Mouse (Mus musculus) heart, embryonic 12.5 days (tissue): ENCODE results near the gene Tdpoz2. TPM values are rescaled to one million over a fixed set of nuclear protein-coding genes. Genes with fewer than 3 reads are reported as not detected.
"Not testable (repeated sequence)": the region's sequence is repeated elsewhere in the genome, so short reads cannot be mapped to it uniquely, and the experiment has no call there.

ENCODE experiments used
- ATAC-seq: fragments of 200-750 bp; cut with Nextera tagmentation; 2 replicates; pipeline ENCODE4 v1.8.0; 2017; ENCODE audit warnings: moderate TSS enrichment, moderate library complexity; ENCODE audit not compliant: insufficient number of reproducible peaks, low FRiP score
- H3K27ac ChIP-seq: fragments of 300-500 bp; sonication (generic); 2 replicates; pipeline ENCODE4 v1.5.1; 2016; ENCODE audit warnings: mild to moderate bottlenecking, moderate library complexity; ENCODE audit not compliant: poor library complexity, severe bottlenecking
- H3K27me3 ChIP-seq: fragments of 300-500 bp; sonication (generic); replicated peaks from 2 replicates; pipeline ENCODE4 v1.6.1; 2016; ENCODE audit warnings: mild to moderate bottlenecking, moderate library complexity
- H3K36me3 ChIP-seq: fragments of 300-500 bp; sonication (generic); 2 replicates; pipeline ENCODE4 v1.6.1; 2016; ENCODE audit warnings: mild to moderate bottlenecking, moderate library complexity
- H3K4me1 ChIP-seq: fragments of 300-500 bp; sonication (generic); replicated peaks from 2 replicates; pipeline ENCODE4 v1.6.1; 2016; ENCODE audit warnings: mild to moderate bottlenecking
- H3K4me2 ChIP-seq: fragments of 300-500 bp; sonication (generic); 2 replicates; pipeline ENCODE4 v1.6.1; 2016; ENCODE audit warnings: mild to moderate bottlenecking, moderate library complexity
- H3K4me3 ChIP-seq: fragments of 300-500 bp; sonication (generic); 2 replicates; pipeline ENCODE4 v1.5.1; 2016; ENCODE audit warnings: mild to moderate bottlenecking
- H3K9ac ChIP-seq: fragments of 300-500 bp; sonication (generic); 2 replicates; pipeline ENCODE4 v1.6.1; 2016; ENCODE audit warnings: mild to moderate bottlenecking, moderate library complexity
- H3K9me3 ChIP-seq: fragments of 300-500 bp; sonication (generic); replicated peaks from 2 replicates; pipeline ENCODE4 v1.6.1; 2016; ENCODE audit warnings: mild to moderate bottlenecking, moderate library complexity
- WGBS: fragments of 180-500 bp; shearing (Covaris S2); methylation state at CpG from one replicate; pipeline ENCODE4 v1.1.7; 2016; 5-methylcytosine and 5-hydroxymethylcytosine counted together
- polyA plus RNA-seq: library from polyadenylated mRNA; unstranded; fragments of >200 nt; fragmentation: Nextera tagmentation; extraction: Ambion mirVana; gene quantifications from 2 replicates; pipeline ENCODE4 v1.2.1, GENCODE M21; 2016

Gene Tdpoz2
- not detected in 2 replicates for polyA plus RNA-seq

DNA sequence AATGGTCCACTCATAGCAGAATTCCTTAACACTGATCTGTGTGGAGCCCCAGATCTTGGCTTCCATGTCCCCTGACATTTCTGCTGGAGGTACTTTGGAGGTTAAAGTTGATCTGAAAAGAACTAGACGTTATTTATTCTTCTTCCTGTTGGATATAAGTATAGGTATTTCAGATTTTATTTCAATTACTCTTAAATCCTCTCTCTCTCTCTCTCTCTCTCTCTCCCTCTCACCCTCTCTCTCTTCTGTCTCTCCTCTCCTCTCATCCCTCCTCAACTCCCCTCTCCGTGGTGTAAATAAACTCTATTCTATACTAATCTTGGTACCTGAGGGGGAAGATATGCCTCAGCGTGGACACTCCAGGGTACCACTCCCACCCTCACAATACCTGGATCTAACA is at the start of gene Tdpoz2:
Tdpoz2 (minus strand) TSS at position 101 of the 400 bp plus-strand sequence.
- H3K27ac ChIP-seq = no peak within 1 kb of the TSS
- no peak within 1 kb of the TSS for H3K4me2 ChIP-seq
- no peaks in the 10 kb centered on the region for H3K27me3 ChIP-seq
- no peaks in the 10 kb centered on the region for H3K4me1 ChIP-seq
- no peak within 1 kb of the TSS for H3K4me3 ChIP-seq
- no peak within 1 kb of the TSS for H3K9ac ChIP-seq
- ATAC-seq = no peak
- H3K9me3 ChIP-seq = no peaks in the 10 kb centered on the region
- 69% methylated on average over 3 of the region's 3 CpGs for WGBS
- no peaks in the 10 kb centered on the region for H3K36me3 ChIP-seq

GRCm38 (mm10) chr3:93692970-93693369 is 40.5 kb upstream of the Tdpoz2 start, which contains the start of gene Gm37596:
TSS of gene Gm37596 (minus strand) at chr3:93693070.
- not testable (repeated sequence) for H3K4me3 ChIP-seq, H3K27me3 ChIP-seq, H3K36me3 ChIP-seq, H3K9ac ChIP-seq, H3K9me3 ChIP-seq, H3K27ac ChIP-seq, H3K4me1 ChIP-seq, H3K4me2 ChIP-seq, ATAC-seq
- WGBS = 77% methylated on average over 1 of the region's 2 CpGs

DNA sequence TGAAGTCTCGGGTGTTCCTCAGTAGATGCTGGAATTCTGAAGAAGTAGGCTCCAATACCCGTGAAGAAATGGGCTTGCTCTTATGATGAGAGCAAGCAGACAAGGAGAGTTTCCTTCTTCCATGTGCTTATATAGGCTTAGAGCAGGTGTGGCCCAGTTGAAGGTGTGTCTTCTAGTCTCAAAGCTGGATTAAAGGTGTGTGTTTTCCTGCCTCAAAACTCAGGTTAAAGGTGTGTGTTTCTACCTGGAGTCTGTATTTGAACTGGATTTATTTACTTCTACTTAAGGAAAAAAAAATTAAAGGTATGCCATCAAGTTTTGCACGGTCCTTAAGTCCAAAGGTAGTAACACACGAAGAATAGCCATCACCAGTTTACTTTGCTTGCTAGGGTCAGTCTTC is 23.7 kb upstream of the Tdpoz2 start, which contains the start of gene Tdpoz1:
Tdpoz1 (minus strand) TSS at position 101 of the 400 bp plus-strand sequence.
- WGBS = 71% methylated on average over 3 of the region's 4 CpGs
- H3K4me3 ChIP-seq, ATAC-seq, H3K36me3 ChIP-seq, H3K4me2 ChIP-seq, H3K9ac ChIP-seq, H3K9me3 ChIP-seq, H3K27ac ChIP-seq, H3K4me1 ChIP-seq, H3K27me3 ChIP-seq: not testable (repeated sequence)

- ATAC-seq = not testable (repeated sequence)
These were observed 18.5 kb upstream of the Tdpoz2 start for GRCm38 (mm10) chr3:93670805-93671503.

GRCm38 (mm10) chr3:93654260-93654659 is 1.8 kb upstream of the Tdpoz2 start:
- WGBS = 64% methylated on average over 1 of the region's 1 CpGs
- Histone ChIP-seq H3K27me3 (no peaks in the 10 kb centered on the region), H3K36me3 (no peaks in the 10 kb centered on the region), H3K9me3 (no peaks in the 10 kb centered on the region), H3K27ac (no peak overlapping the region), H3K4me2 (no peak overlapping the region), H3K9ac (no peak overlapping the region), H3K4me1 (no peaks in the 10 kb centered on the region), H3K4me3 (no peak overlapping the region)
- ATAC-seq = no peak

More at GRCm38 (mm10) chr3:93670805-93671503, 18.5 kb upstream of the Tdpoz2 start:
- not testable (repeated sequence) for H3K27me3 ChIP-seq, H3K9me3 ChIP-seq, H3K9ac ChIP-seq, H3K4me1 ChIP-seq, H3K36me3 ChIP-seq, H3K27ac ChIP-seq, H3K4me2 ChIP-seq, H3K4me3 ChIP-seq
- 64% methylated on average over 5 of the region's 6 CpGs for WGBS

DNA sequence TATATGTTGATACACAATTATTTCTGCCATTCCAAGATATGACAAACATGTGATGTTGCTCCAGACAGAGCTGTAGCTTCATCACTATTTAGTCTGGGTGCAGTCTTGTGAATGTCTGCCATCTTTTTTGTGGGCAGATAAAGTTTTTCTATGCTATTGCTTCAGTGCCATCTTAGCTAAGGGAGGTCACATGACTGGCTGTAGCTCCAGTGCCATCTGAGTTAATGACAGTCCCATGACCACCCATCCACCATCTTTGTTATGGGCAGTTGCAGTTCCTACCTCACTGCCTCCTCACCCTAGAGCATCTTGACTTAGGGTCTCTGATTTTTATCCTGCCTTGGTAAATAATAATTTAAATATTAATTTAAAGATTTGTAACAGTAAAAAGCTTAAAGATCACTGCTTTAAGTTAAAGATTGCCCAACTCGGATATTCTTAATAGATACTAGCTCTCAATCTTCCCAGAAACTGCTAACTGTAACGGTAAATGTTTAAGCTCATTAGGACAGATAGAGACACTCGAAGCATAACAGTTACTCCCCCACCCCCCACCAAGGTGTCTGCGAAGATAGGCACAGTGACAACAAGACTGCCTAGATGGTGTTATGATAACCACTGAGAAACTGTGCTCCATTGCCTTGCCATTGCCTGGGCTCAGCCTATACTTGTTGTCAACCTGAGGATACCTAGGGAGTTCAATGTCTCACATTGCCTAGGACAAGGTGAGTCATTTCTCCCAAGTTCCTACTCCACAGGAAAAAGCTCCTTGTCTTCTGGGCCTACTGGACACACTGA is 21.4 kb downstream of the Tdpoz2 start:
- not testable (repeated sequence) for ATAC-seq

DNA sequence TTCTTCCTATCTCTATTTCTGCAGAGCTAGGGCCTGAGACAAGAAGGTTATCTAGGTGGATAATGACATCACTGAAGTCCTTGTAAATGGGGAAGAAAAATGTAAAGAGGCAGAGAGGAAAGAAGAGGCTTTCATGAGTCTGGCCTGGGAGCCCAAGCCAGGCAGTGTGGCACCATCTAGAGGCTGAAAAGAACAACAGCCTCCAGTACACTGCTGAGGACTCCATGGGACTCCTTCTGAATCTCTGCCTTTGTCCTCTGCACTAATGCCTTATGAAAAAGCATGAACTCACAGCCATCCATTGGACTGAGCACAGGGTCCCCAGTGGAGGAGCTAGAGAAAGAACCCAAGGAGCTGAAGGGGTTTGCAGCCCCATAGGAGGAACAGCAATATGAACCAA is 43.5 kb downstream of the Tdpoz2 start:
- not testable (repeated sequence) for H3K4me3 ChIP-seq, H3K27ac ChIP-seq, H3K27me3 ChIP-seq, H3K4me2 ChIP-seq, H3K4me1 ChIP-seq, H3K9ac ChIP-seq, H3K9me3 ChIP-seq, ATAC-seq, H3K36me3 ChIP-seq

More for the DNA sequence above, 21.4 kb downstream of the Tdpoz2 start:
- H3K4me2 ChIP-seq, H3K4me3 ChIP-seq, H3K27me3 ChIP-seq, H3K36me3 ChIP-seq, H3K9ac ChIP-seq, H3K4me1 ChIP-seq, H3K27ac ChIP-seq, H3K9me3 ChIP-seq: not testable (repeated sequence)
- WGBS = 67% methylated on average over 4 of the region's 4 CpGs

DNA sequence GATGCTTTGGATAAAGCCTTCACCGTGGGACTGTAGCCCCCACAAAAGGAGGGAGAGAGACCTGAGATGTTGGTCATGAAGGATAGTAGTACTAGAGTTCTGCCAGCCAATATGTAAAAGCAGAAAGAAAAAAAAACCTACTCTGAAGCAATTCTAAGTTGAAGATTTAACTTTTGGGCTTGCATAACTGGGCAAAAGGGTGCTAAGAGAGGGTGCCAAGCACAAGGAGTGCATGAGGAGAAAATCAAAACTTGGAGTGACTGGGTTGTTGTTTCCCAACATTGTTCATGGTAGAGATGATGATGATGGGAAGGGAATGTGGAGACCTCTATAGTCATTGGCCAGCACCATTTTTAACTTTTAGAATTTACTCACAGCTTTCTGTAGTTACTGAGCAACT is 50.6 kb downstream of the Tdpoz2 start:
- Histone ChIP-seq H3K9ac (no peak overlapping the region), H3K4me1 (no peaks in the 10 kb centered on the region), H3K27me3 (no peaks in the 10 kb centered on the region), H3K4me2 (no peak overlapping the region), H3K9me3 (no peaks in the 10 kb centered on the region), H3K27ac (no peak overlapping the region), H3K4me3 (no peak overlapping the region), H3K36me3 (no peaks in the 10 kb centered on the region)
- 64% methylated on average over 1 of the region's 1 CpGs for WGBS
- ATAC-seq = no peak

Other genes with a start within 250 kb of the Tdpoz2 start
- gene Tchh, start 210.4 kb downstream of the Tdpoz2 start, polyA plus RNA-seq = 0.76 and 0.93 TPM in 2 replicates
- gene Tchhl1, start 183.9 kb downstream of the Tdpoz2 start, polyA plus RNA-seq = not detected in 2 replicates
- gene S100a11, start 132.2 kb downstream of the Tdpoz2 start, polyA plus RNA-seq = 860 and 874 TPM in 2 replicates
- 186 and 199 TPM in 2 replicates for gene S100a10, start 97.6 kb downstream of the Tdpoz2 start, polyA plus RNA-seq
- gene Tdpoz1, start 23.6 kb upstream of the Tdpoz2 start, polyA plus RNA-seq = not detected in 2 replicates
- gene Gm37596, start 40.4 kb upstream of the Tdpoz2 start, polyA plus RNA-seq = not detected in 2 replicates
- gene Gm5773, start 120.3 kb upstream of the Tdpoz2 start, polyA plus RNA-seq = not detected in 2 replicates
- gene Tdpoz4, start 143.7 kb upstream of the Tdpoz2 start, polyA plus RNA-seq = not detected in 2 replicates
- gene Tdpoz3, start 173.3 kb upstream of the Tdpoz2 start, polyA plus RNA-seq = not detected in 2 replicates